Mouse (Mus musculus): ENCODE measurements around the gene Ptcra.

DNA sequence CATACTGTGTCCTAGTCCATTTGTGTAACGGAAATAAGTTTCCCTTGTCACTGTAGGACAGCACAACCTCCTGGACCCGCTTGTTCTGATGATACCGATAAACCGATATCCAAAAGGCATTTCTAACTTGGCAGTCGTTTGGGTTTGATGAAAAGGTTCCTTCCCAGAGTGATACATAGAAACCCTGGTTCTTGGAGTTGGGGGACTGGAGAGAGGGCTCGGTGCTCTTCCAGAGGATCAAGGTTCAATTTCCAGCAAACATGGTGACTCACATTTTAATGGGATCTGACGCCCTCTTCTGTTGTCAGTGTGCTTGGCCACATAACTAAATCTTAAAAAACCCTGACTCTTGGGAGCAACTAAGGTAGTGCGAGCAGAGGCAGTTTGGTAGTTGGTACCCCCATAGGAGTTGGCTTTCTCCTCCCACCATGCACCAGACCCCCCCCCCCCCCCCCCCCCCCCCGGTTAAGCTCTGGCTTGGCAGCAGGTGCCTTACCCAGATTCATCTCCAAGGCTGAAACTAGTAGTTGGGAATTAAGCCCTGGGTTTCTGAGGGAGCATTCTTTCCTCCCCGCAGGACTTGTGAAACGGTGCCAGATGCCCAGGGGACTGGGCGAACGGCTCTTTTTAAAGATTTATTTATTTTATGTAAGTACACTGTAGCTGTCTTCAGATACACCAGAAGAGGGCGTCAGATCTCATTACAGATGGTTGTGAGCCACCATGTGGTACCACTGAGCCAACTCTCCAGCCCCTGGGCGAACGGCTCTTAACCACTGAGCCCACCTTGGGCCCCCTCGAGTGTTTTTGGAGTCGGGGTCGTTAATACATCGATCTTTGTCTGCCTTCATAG, 10.0 kb upstream of the Ptcra start:
- no peak for TF ChIP-seq CTCF (IDR thresholded peaks at IDR 0.05; ENCODE audit: insufficient read depth, low read length)
- TF ChIP-seq POLR2A (IDR thresholded peaks at IDR 0.05; ENCODE audit: borderline replicate concordance, extremely low read depth, low read depth, low read length), result no peak

All from lung, adult 2 months (tissue).